Mouse (Mus musculus) cortical plate, adult 2 months (tissue): ENCODE data around the gene Arrb2.

ENCODE experiments used
- CTCF ChIP-seq: fragments of 200-500 bp; IDR thresholded peaks from 2 replicates; pipeline ENCODE4 v1.5.1; 2011; ENCODE audit warnings: mild to moderate bottlenecking, control low read depth, low read length; ENCODE audit not compliant: insufficient read depth; ENCODE audit errors: extremely low read depth
- POLR2A ChIP-seq: fragments of 200-500 bp; IDR thresholded peaks from 2 replicates; pipeline ENCODE4 v1.6.1; 2011; ENCODE audit warnings: mild to moderate bottlenecking, low read length, control low read depth; ENCODE audit not compliant: insufficient read depth; ENCODE audit errors: extremely low read depth

GRCm38 (mm10) chr11:70463970-70464369 lies 31.5 kb downstream of the Arrb2 start:
- TF ChIP-seq CTCF (no peak), POLR2A (no peak)
